In the genomic region with DNA sequence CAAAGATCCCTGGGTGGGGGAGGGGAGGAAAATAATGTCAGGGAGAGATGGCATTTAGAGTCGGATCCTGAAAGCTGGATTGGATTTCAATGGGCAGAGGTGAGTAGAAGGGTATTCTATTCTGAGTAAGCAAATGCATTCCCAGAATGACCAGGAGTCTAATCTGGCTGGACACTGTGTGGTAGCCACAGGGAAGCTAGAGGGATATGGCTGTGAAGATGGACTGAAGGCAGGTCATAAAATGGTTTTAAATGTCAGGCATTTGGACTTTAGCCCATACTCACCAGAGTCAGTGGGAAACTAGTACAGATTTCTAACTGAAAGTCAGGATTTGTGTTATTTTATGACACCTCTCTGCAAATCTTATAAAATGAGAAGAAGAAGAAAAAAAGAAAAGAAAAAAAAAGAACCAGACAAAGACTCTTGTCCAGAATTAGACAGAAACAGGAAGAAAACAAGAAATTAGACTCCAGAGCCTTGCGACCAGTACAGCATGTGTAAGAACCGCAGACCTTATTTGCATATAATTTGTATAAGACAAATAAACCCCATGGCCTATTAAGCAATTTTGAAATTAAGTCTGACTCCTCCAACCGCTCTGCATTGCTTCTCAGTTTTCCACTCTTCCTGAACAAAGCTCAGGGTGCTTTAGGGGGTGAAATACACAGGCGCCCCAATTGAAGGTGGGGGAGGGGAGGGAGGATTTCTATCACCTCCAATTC, we compare ENCODE assay signal across 28 mouse cellular contexts. TPM values are rescaled to one million over a fixed set of nuclear protein-coding genes. Genes with fewer than 3 reads are reported as not detected.
A peak's percentile ranks its signal among the peaks of the same experiment; 100 is the strongest.
DNase-seq lines count a peak whose midpoint lies in the region; ATAC-seq and TF ChIP-seq lines count a peak whose summit lies in the region.
"Had no signal": no experiment of that assay in that cellular context is flagged by ENCODE, and none has a peak within 500 bp of the region (broad histone marks: within the 10 kb centered on the region; RNA-seq: fewer than 3 reads in every experiment).

No protein-coding gene starts in this region.

- 64% methylated on average over 5 of the region's 5 CpGs for WGBS in midbrain, embryonic 13.5 days
- 63% methylated on average over 5 of the region's 5 CpGs for WGBS in midbrain, embryonic 16.5 days

- no peaks in the 10 kb centered on the region; the same call in 1 of the 2 replicates for H3K27me3 ChIP-seq in midbrain, embryonic 13.5 days
- no peaks in the 10 kb centered on the region for H3K27me3 ChIP-seq in midbrain, embryonic 16.5 days (ENCODE audit: control insufficient read depth, insufficient read depth, low read depth, low read length)
- H3K27me3 ChIP-seq: heart, embryonic 12.5 days; hindbrain, embryonic 15.5 days; limb, embryonic 13.5 days; lung, embryonic 15.5 days had no signal

- 0 out of 2 replicates have a peak, but pooled peaks cover 3% of the 10 kb centered on the region for H3K4me1 ChIP-seq in midbrain, embryonic 13.5 days (replicated peaks)
- H3K4me1 ChIP-seq in midbrain, embryonic 16.5 days (ENCODE audit: control insufficient read depth, insufficient read depth, low read length): no peaks in the 10 kb centered on the region
- H3K4me1 ChIP-seq: embryonic facial prominence, embryonic 13.5 days; heart, embryonic 12.5 days; hindbrain, embryonic 15.5 days; kidney, embryonic 15.5 days; limb, embryonic 13.5 days; lung, embryonic 15.5 days; midbrain, embryonic 10.5 days had no signal

- H3K9me3 ChIP-seq in midbrain, embryonic 13.5 days: no peaks in the 10 kb centered on the region
- no peaks in the 10 kb centered on the region for H3K9me3 ChIP-seq in midbrain, embryonic 16.5 days (replicated peaks; ENCODE audit: control insufficient read depth, low read length, poor library complexity, severe bottlenecking)
- H3K9me3 ChIP-seq: embryonic facial prominence, embryonic 13.5 days; heart, embryonic 12.5 days; hindbrain, embryonic 15.5 days; kidney, embryonic 15.5 days; limb, embryonic 13.5 days; lung, embryonic 15.5 days; midbrain, embryonic 10.5 days had no signal

- no peak overlapping the region for H3K9ac ChIP-seq in midbrain, embryonic 13.5 days (replicated peaks)
- no peak overlapping the region for H3K9ac ChIP-seq in midbrain, embryonic 16.5 days (ENCODE audit: low read depth, low read length)
- H3K9ac ChIP-seq: embryonic facial prominence, embryonic 13.5 days; heart, embryonic 12.5 days; hindbrain, embryonic 15.5 days; kidney, embryonic 15.5 days; limb, embryonic 13.5 days; lung, embryonic 15.5 days had no signal

- no peak for TF ChIP-seq CTCF in gastrocnemius, adult 2 months (IDR thresholded peaks at IDR 0.05)

- 0 out of 2 replicates have a peak, but pooled peaks have one; percentile 11 for ATAC-seq in midbrain, embryonic 13.5 days
- no peak for ATAC-seq in midbrain, embryonic 16.5 days
- ATAC-seq: inflammation-experienced regulatory T-cells, adult 6 months; Patski had no signal

- peak; percentile 12 for DNase-seq in cerebellum, adult 9-11 months
- DNase-seq in cerebellum, postnatal 4 days (ENCODE audit: low spot score in 2 of 2): no peak
- DNase-seq in gastrocnemius, adult 2 months: peak; percentile 25
- DNase-seq in gastrocnemius, postnatal 4 days (ENCODE audit: low spot score in 2 of 2): no peak
- peak; percentile 46 for DNase-seq in skeletal muscle tissue, adult 2 months (ENCODE audit: low read depth, low spot score)
- DNase-seq in testis, postnatal 14 days (ENCODE audit: low spot score): no peak
- DNase-seq: adrenal gland, postnatal 10 days; gastrocnemius, postnatal 36 days; heart, adult 2 months; heart, postnatal 4 days; kidney, postnatal 36 days; thymus, postnatal 14 days had no signal

- no peak overlapping the region for H3K4me3 ChIP-seq in gastrocnemius, adult 2 months
- no peak overlapping the region for H3K4me3 ChIP-seq in midbrain, embryonic 13.5 days (replicated peaks)
- H3K4me3 ChIP-seq in midbrain, embryonic 16.5 days (ENCODE audit: low read depth, low read length): no peak overlapping the region
- H3K4me3 ChIP-seq: embryonic facial prominence, embryonic 13.5 days; heart, adult 2 months; heart, embryonic 12.5 days; hindbrain, embryonic 15.5 days; kidney, embryonic 15.5 days; layer of hippocampus, adult 2 months; left cerebral cortex, adult 2 months; limb, embryonic 13.5 days; lung, embryonic 15.5 days; midbrain, embryonic 10.5 days; myocyte had no signal

- peak overlapping the region; percentile 76 for H3K27ac ChIP-seq in gastrocnemius, adult 2 months
- H3K27ac ChIP-seq in midbrain, embryonic 13.5 days: no peak overlapping the region
- no peak overlapping the region for H3K27ac ChIP-seq in midbrain, embryonic 16.5 days (ENCODE audit: low read length)
- H3K27ac ChIP-seq: embryonic facial prominence, embryonic 13.5 days; heart, adult 2 months; hindbrain, embryonic 15.5 days; kidney, embryonic 15.5 days; left cerebral cortex, adult 2 months; limb, embryonic 13.5 days; lung, embryonic 15.5 days; midbrain, embryonic 10.5 days had no signal

- H3K4me2 ChIP-seq in midbrain, embryonic 13.5 days (replicated peaks): no peak overlapping the region
- H3K4me2 ChIP-seq in midbrain, embryonic 16.5 days (ENCODE audit: low read length): no peak overlapping the region
- H3K4me2 ChIP-seq: embryonic facial prominence, embryonic 13.5 days; heart, embryonic 12.5 days; hindbrain, embryonic 15.5 days; kidney, embryonic 15.5 days; limb, embryonic 13.5 days; liver, embryonic 11.5 days; lung, embryonic 15.5 days had no signal

- H3K36me3 ChIP-seq in midbrain, embryonic 13.5 days: 0 out of 2 replicates have a peak, but pooled peaks cover 3% of the 10 kb centered on the region
- no peaks in the 10 kb centered on the region for H3K36me3 ChIP-seq in midbrain, embryonic 16.5 days (ENCODE audit: control insufficient read depth, insufficient read depth, low read length)
- H3K36me3 ChIP-seq: hindbrain, embryonic 15.5 days; lung, embryonic 15.5 days had no signal

- intact Hi-C loops in gastrocnemius, adult 2 months (cut with DNase I): no loop called here

RNA-seq across cellular contexts. Expression of gene Amot, which starts 27.8 kb away (rescaled TPM):
- 100 to 1,000 TPM in 1 of 2 experiments, 10 to 100 TPM in 1; 82.8 to 116 TPM for total RNA-seq in gastrocnemius, adult 2 months (2021)
- total RNA-seq in gastrocnemius, postnatal 4 days (2021): 100 to 1,000 TPM; 163 to 171 TPM
- polyA plus RNA-seq in midbrain, embryonic 13.5 days (2015; fragmentation: Nextera tagmentation; extraction: Ambion mirVana): 8.6 and 9.9 TPM in 2 replicates
- polyA plus RNA-seq in midbrain, embryonic 16.5 days (2015; fragmentation: Nextera tagmentation; extraction: Ambion mirVana): 7.9 and 9.2 TPM in 2 replicates
- total RNA-seq: MEL had no signal

Comparison
In these comparisons a context has a peak if more than half of its experiments do, and no peak if none do; other contexts are left out.
1. DNase-seq: peak in cerebellum, adult 9-11 months (single experiment), gastrocnemius, adult 2 months (single experiment) and skeletal muscle tissue, adult 2 months (single experiment); none in cerebellum, postnatal 4 days (0 of 2), gastrocnemius, postnatal 4 days (0 of 2) and testis, postnatal 14 days (single experiment).